Mouse (Mus musculus): Measurements from ENCODE around the gene Clca1. TPM values are rescaled to one million over a fixed set of nuclear protein-coding genes. Genes with fewer than 3 reads are reported as not detected.

Clca1 gene
- polyA plus RNA-seq, 1 experiment = not detected

DNA sequence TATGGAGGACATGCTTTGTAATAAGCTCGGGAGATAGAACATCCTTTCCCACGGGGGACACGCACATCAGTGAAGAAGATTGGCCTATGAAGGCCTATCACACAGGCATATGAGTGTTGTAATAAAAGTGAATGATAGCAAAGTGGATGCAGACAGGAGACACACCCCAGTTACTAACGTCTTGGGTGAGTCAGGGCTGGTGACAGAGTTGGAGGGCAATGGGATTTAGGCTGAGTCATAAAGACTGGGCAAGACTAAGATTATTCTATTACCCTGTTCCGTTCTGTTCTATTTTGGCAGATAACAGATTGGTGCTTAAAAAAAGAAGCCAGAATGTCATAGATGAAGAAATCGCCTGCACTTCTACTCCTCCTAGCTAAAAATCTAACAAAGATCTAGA, 52.0 kb downstream of the Clca1 start:
- no peaks in the 10 kb centered on the region for H3K27me3 ChIP-seq (ENCODE audit: control insufficient read depth, insufficient read depth, low read length)
- DNase-seq = no peak
- no peak overlapping the region for H3K4me3 ChIP-seq (replicated peaks; ENCODE audit: insufficient read depth, low read depth, low read length)
- no peaks in the 10 kb centered on the region for H3K4me1 ChIP-seq (ENCODE audit: control insufficient read depth, insufficient read depth, low read length)
- no peak overlapping the region for H3K27ac ChIP-seq (ENCODE audit: insufficient read depth, low read length)
- 88% methylated on average over 6 of the region's 6 CpGs for WGBS
- TF ChIP-seq CTCF (IDR thresholded peaks at IDR 0.05; ENCODE audit: borderline replicate concordance, insufficient read depth, low read depth, low read length) (no peak), POLR2A (IDR thresholded peaks at IDR 0.05; ENCODE audit: borderline replicate concordance, insufficient read depth, low read length) (no peak)

DNA sequence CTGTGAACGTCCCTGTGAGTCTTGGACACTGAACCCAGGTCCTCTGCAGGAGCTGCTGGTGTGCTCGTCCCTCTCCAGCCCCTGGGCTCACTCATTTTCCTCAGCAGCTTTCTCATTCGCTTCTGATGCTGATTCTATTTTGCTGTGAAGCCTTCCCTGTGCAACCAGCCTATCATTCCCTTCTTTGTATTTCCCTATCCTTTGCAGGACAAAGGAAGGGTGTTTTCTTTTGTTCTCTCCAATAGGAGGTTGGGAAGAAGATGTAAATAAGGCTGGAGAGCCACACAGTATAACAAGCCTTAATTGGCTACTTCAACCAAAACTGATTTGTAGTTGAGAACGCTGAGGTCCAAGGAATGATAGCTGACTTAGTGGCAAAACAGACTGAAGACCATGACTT, 54.9 kb downstream of the Clca1 start:
- TF ChIP-seq POLR2A (IDR thresholded peaks at IDR 0.05; ENCODE audit: borderline replicate concordance, insufficient read depth, low read length) (no peak), CTCF (IDR thresholded peaks at IDR 0.05; ENCODE audit: borderline replicate concordance, insufficient read depth, low read depth, low read length) (no peak)
- Histone ChIP-seq H3K27ac (ENCODE audit: insufficient read depth, low read length) (no peak overlapping the region), H3K4me1 (ENCODE audit: control insufficient read depth, insufficient read depth, low read length) (no peaks in the 10 kb centered on the region), H3K27me3 (ENCODE audit: control insufficient read depth, insufficient read depth, low read length) (no peaks in the 10 kb centered on the region), H3K4me3 (replicated peaks; ENCODE audit: insufficient read depth, low read depth, low read length) (no peak overlapping the region)
- WGBS = 9% methylated on average over 4 of the region's 4 CpGs
- no peak for DNase-seq

DNA sequence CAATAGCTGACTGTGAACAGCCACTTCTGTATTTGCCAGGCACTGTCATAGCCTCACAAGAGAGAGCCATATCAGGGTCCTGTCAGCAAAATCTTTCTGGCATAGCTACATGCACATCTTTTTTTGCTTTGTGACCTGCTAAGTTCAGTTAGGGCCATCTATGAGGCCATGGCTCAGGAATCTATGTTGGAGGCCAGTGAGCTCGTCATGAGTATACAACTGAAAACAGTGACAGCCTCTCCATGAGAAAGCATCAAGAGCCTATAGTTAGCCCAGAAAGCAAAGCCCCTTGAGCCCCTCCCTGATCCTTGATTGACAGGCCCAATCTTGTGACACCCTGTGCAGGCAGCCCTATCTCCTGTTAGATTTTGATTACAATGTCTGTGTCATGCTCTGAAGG, 56.5 kb downstream of the Clca1 start:
- 55% methylated on average over 1 of the region's 1 CpGs for WGBS
- Histone ChIP-seq H3K4me3 (replicated peaks; ENCODE audit: insufficient read depth, low read depth, low read length) (no peak overlapping the region), H3K4me1 (ENCODE audit: control insufficient read depth, insufficient read depth, low read length) (no peaks in the 10 kb centered on the region), H3K27me3 (ENCODE audit: control insufficient read depth, insufficient read depth, low read length) (no peaks in the 10 kb centered on the region), H3K27ac (ENCODE audit: insufficient read depth, low read length) (no peak overlapping the region)
- DNase-seq = no peak
- TF ChIP-seq CTCF (IDR thresholded peaks at IDR 0.05; ENCODE audit: borderline replicate concordance, insufficient read depth, low read depth, low read length) (no peak), POLR2A (IDR thresholded peaks at IDR 0.05; ENCODE audit: borderline replicate concordance, insufficient read depth, low read length) (no peak)

DNA sequence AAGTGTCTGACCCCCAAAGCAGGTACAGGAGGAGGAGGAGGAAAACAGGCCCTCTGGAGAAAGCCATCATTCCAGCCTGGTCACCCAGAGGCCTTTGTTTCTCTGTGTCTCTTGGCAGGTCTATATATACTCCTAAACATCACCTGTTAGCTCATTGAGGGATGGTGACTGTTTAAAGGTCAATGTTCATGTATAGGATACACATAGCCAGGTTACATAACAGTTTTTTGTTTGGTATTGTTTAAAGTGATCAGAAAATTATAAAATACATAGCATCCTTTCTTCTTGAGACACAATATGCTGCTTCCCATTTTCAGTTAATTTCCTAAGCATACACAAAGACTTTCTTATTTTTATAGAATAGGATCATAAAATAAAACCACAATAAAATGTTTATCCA, 57.6 kb downstream of the Clca1 start, which contains the start of gene Clca4a:
Gene Clca4a (minus strand): TSS at position 101 of the 400 bp plus-strand sequence.
- no peak for DNase-seq
- Histone ChIP-seq H3K4me1 (ENCODE audit: control insufficient read depth, insufficient read depth, low read length) (no peaks in the 10 kb centered on the region), H3K27ac (ENCODE audit: insufficient read depth, low read length) (no peak within 1 kb of the TSS), H3K27me3 (ENCODE audit: control insufficient read depth, insufficient read depth, low read length) (no peaks in the 10 kb centered on the region), H3K4me3 (replicated peaks; ENCODE audit: insufficient read depth, low read depth, low read length) (no peak within 1 kb of the TSS)
- no peak for TF ChIP-seq CTCF (IDR thresholded peaks at IDR 0.05; ENCODE audit: borderline replicate concordance, insufficient read depth, low read depth, low read length)

DNA sequence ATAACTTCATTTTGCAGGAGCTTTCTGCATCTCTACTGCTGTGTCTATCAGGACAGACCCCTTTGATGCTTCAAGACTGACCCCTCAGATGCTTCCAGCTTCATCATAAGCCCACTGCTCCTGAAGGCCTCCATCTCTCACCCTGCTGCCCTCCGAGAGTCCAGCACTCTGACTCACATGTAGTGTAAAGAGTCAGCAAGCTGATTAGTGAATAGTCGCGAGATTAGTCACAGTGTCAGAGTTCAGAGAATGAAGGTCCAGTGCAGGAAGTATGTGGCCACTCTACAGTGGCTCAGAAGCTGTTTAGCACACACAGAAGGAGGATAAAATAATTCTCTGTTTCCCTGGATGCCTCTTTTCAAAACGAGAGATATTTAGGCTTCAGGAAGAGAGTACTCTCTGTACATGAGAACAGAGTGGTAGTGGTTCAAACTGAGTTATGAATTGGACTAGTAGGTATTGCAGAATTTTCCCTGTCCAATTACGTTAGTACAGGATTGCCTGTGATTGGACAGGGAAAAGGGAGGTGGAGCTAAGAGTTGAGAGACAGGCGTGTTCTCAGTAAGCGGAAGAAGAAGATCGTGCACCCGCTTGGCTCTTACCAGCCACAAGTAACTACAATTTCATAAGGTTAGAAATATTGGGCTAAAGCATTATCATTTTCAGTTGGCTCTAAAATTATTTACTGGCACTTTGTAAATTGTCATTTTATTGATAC, 60.9 kb downstream of the Clca1 start:
- DNase-seq = no peak
- no peaks in the 10 kb centered on the region for H3K27me3 ChIP-seq (ENCODE audit: control insufficient read depth, insufficient read depth, low read length)
- TF ChIP-seq POLR2A (IDR thresholded peaks at IDR 0.05; ENCODE audit: borderline replicate concordance, insufficient read depth, low read length) = no peak
- TF ChIP-seq CTCF (IDR thresholded peaks at IDR 0.05; ENCODE audit: borderline replicate concordance, insufficient read depth, low read depth, low read length) = no peak
- no peak overlapping the region for H3K4me3 ChIP-seq (replicated peaks; ENCODE audit: insufficient read depth, low read depth, low read length)
- 67% methylated on average over 9 of the region's 9 CpGs for WGBS
- H3K27ac ChIP-seq (ENCODE audit: insufficient read depth, low read length) = no peak overlapping the region
- no peaks in the 10 kb centered on the region for H3K4me1 ChIP-seq (ENCODE audit: control insufficient read depth, insufficient read depth, low read length)

DNA sequence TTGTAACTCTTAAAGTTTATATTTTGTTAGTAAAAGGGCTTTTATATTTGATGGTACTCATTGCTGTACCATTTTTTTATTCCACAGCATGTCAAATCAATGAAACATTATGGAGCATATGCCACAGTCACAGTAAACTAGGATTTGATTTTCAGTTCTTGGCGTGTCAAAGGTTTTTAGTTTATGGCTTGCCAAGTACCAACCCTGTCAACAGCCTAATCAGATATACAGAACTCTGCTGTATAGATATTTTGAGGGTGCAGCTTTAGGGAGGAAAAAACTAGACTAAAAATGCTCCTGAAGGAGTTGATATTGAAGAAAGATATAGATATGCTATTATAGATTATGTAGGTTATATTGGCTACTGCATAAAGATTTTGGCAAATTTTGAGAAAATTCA, 62.8 kb downstream of the Clca1 start:
- Histone ChIP-seq H3K27me3 (ENCODE audit: control insufficient read depth, insufficient read depth, low read length) (no peaks in the 10 kb centered on the region), H3K27ac (ENCODE audit: insufficient read depth, low read length) (no peak overlapping the region), H3K4me1 (ENCODE audit: control insufficient read depth, insufficient read depth, low read length) (no peaks in the 10 kb centered on the region), H3K4me3 (replicated peaks; ENCODE audit: insufficient read depth, low read depth, low read length) (no peak overlapping the region)
- 53% methylated on average over 1 of the region's 1 CpGs for WGBS
- no peak for TF ChIP-seq POLR2A (IDR thresholded peaks at IDR 0.05; ENCODE audit: borderline replicate concordance, insufficient read depth, low read length)
- no peak for TF ChIP-seq CTCF (IDR thresholded peaks at IDR 0.05; ENCODE audit: borderline replicate concordance, insufficient read depth, low read depth, low read length)
- no peak for DNase-seq

DNA sequence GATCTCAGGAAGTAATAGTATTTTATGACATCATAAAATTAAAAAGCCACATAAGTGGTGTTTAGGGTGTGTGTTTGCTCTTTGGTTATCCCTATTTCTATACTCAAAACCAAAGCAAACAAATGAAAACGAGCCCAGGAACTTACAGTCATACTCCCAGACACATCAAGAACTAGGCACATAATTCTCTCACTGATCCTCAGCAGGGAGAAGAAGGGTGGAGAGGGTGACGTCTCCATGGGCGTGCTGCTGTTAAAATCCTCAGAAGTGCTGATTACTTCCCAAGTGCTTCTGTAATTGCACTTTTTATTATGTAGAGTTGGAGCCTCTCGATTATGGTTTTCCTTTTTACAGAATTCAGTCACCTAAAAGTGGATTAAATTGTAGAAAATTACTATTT, 66.5 kb downstream of the Clca1 start:
- TF ChIP-seq POLR2A (IDR thresholded peaks at IDR 0.05; ENCODE audit: borderline replicate concordance, insufficient read depth, low read length) (no peak), CTCF (IDR thresholded peaks at IDR 0.05; ENCODE audit: borderline replicate concordance, insufficient read depth, low read depth, low read length) (no peak)
- 76% methylated on average over 4 of the region's 4 CpGs for WGBS
- no peak for DNase-seq
- Histone ChIP-seq H3K4me1 (ENCODE audit: control insufficient read depth, insufficient read depth, low read length) (no peaks in the 10 kb centered on the region), H3K4me3 (replicated peaks; ENCODE audit: insufficient read depth, low read depth, low read length) (no peak overlapping the region), H3K27me3 (ENCODE audit: control insufficient read depth, insufficient read depth, low read length) (no peaks in the 10 kb centered on the region), H3K27ac (ENCODE audit: insufficient read depth, low read length) (no peak overlapping the region)

Other genes starting within 250 kb of the Clca1 start
- not detected in 2 replicates for gene Clca3a2, start 213.3 kb downstream of the Clca1 start, polyA plus RNA-seq (2012; rRNA removed)
- not detected in 2 replicates for gene Clca3b, start 183.4 kb downstream of the Clca1 start, polyA plus RNA-seq (2012; rRNA removed)
- 0.03 TPM in 1 of 2 replicates, not detected in the other for gene Clca4b, start 100.2 kb downstream of the Clca1 start, polyA plus RNA-seq (2012; rRNA removed)
- gene Clca4a, start 57.7 kb downstream of the Clca1 start, polyA plus RNA-seq (2012; rRNA removed) = 0.03 TPM in 1 of 2 replicates, not detected in the other
- gene Clca2, start 66.7 kb upstream of the Clca1 start, polyA plus RNA-seq (2012; rRNA removed) = 0.02 TPM in 1 of 2 replicates, not detected in the other
- gene Odf2l, start 85.8 kb upstream of the Clca1 start, polyA plus RNA-seq (2012; rRNA removed) = 10.5 and 12.9 TPM in 2 replicates

Data from cerebellum, adult 2 months (tissue).